Mouse (Mus musculus) thymus, adult 2 months (tissue): ENCODE data around the gene Ephb3.

Source experiments
- CTCF ChIP-seq: fragments of 200-500 bp; IDR thresholded peaks from 2 replicates; pipeline ENCODE4 v1.5.1; 2012; ENCODE audit warnings: mild to moderate bottlenecking, control low read depth, low read length, moderate library complexity, borderline replicate concordance; ENCODE audit not compliant: control insufficient read depth, poor library complexity, insufficient read depth; ENCODE audit errors: extremely low read depth
- POLR2A ChIP-seq: fragments of 200-500 bp; IDR thresholded peaks from 2 replicates; pipeline ENCODE4 v1.6.1; 2012; ENCODE audit warnings: mild to moderate bottlenecking, low read length, control low read depth, moderate library complexity; ENCODE audit not compliant: control insufficient read depth, poor library complexity, insufficient read depth; ENCODE audit errors: extremely low read depth

GRCm38 (mm10) chr16:21208001-21208565 lies 3.5 kb downstream of the Ephb3 start:
- no peak for TF ChIP-seq CTCF
- no peak for TF ChIP-seq POLR2A
